9 mouse cellular contexts compared by ENCODE assay signal in the genomic region with DNA sequence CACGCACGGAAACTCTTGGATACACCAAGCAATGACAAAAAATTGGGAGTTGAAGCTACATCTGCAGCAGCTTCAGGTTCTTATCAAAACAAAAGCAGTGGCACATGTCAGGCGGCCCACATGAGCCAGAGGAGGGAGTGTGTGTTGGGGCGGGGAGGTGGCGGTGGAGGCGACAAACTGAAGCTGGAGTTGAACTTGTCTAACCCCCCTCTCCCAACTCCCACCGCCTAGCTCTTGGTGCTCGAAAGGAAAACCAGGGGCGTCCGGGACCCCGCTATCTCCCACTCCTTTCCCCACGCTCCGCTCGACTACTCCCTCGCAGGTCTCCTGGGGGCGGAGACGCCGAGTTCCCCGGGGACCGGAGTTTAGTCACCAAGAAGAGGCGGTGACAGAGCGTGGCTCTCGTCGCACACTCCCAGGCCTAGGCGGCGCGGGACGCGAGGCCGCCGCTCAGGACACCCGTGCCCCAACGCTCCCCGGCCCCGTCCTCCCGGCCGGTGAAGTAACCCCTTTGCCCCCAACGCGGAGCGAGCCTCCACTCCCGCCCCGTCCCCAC. TPM values are rescaled to one million over a fixed set of nuclear protein-coding genes. Genes with fewer than 3 reads are reported as not detected.
DNase-seq lines count a peak whose midpoint lies in the region; ATAC-seq and TF ChIP-seq lines count a peak whose summit lies in the region.
"Had no signal": no experiment of that assay in that cellular context is flagged by ENCODE, and none has a peak within 500 bp of the region (broad histone marks: within the 10 kb centered on the region; RNA-seq: fewer than 3 reads in every experiment).

No protein-coding gene starts in this region.

- no peaks in the 10 kb centered on the region for H3K27me3 ChIP-seq in intestine, embryonic 14.5 days (replicated peaks; ENCODE audit: control insufficient read depth, insufficient read depth, low read length)
- no peaks in the 10 kb centered on the region for H3K27me3 ChIP-seq in midbrain, embryonic 16.5 days (ENCODE audit: control insufficient read depth, insufficient read depth, low read depth, low read length)

- no peaks in the 10 kb centered on the region for H3K4me1 ChIP-seq in cortical plate, adult 2 months (ENCODE audit: control insufficient read depth, insufficient read depth, low read length)
- peaks cover 7% of the 10 kb centered on the region; the same call in 1 of the 2 replicates for H3K4me1 ChIP-seq in intestine, embryonic 14.5 days (replicated peaks; ENCODE audit: control insufficient read depth, insufficient read depth, low read length)
- peaks cover 7% of the 10 kb centered on the region for H3K4me1 ChIP-seq in midbrain, embryonic 16.5 days (ENCODE audit: control insufficient read depth, insufficient read depth, low read length)

- no peaks in the 10 kb centered on the region for H3K9me3 ChIP-seq in intestine, embryonic 14.5 days (ENCODE audit: control insufficient read depth, low read length)
- no peaks in the 10 kb centered on the region for H3K9me3 ChIP-seq in midbrain, embryonic 16.5 days (replicated peaks; ENCODE audit: control insufficient read depth, low read length, poor library complexity, severe bottlenecking)

- peaks cover 4% of the 10 kb centered on the region; the same call in 1 of the 2 replicates for H3K36me3 ChIP-seq in intestine, embryonic 14.5 days (ENCODE audit: control insufficient read depth, insufficient read depth, low read length)
- H3K36me3 ChIP-seq in midbrain, embryonic 16.5 days (ENCODE audit: control insufficient read depth, insufficient read depth, low read length): no peaks in the 10 kb centered on the region

- peak overlapping the region; percentile 79 for H3K4me2 ChIP-seq in intestine, embryonic 14.5 days (ENCODE audit: low read length)
- peak overlapping the region; percentile 99 for H3K4me2 ChIP-seq in midbrain, embryonic 16.5 days (ENCODE audit: low read length)

- peak; percentile 59 to 60 for DNase-seq in thymus, adult 18-20 months
- DNase-seq in thymus, postnatal 4 days: no peak
- peak; percentile 52 for DNase-seq in gastrocnemius, postnatal 25 days
- peak; percentile 84 for DNase-seq in intestine, embryonic 14.5 days (ENCODE audit: low spot score)
- peak; percentile 83 for DNase-seq in liver
- peak; percentile 60 to 74 for DNase-seq in spleen, postnatal 14 days (ENCODE audit: low spot score in 2 of 2)

- H3K27ac ChIP-seq in cortical plate, adult 2 months (ENCODE audit: insufficient read depth, low read length): no peak overlapping the region
- H3K27ac ChIP-seq in intestine, embryonic 14.5 days (ENCODE audit: low read depth): peak overlapping the region; percentile 92
- peak overlapping the region; percentile 74 for H3K27ac ChIP-seq in midbrain, embryonic 16.5 days (ENCODE audit: low read length)

- peak overlapping the region; percentile 46 for H3K4me3 ChIP-seq in cortical plate, adult 2 months (ENCODE audit: insufficient read depth, low read length)
- H3K4me3 ChIP-seq in intestine, embryonic 14.5 days (ENCODE audit: low read depth, low read length): peak overlapping the region; percentile 86
- H3K4me3 ChIP-seq in midbrain, embryonic 16.5 days (ENCODE audit: low read depth, low read length): peak overlapping the region; percentile 91

- no peak for TF ChIP-seq CTCF in cortical plate, adult 2 months (IDR thresholded peaks at IDR 0.05; ENCODE audit: extremely low read depth, insufficient read depth, low read length)

- WGBS in intestine, embryonic 14.5 days: under 1% methylated on average over 42 of the region's 42 CpGs
- under 1% methylated on average over 42 of the region's 42 CpGs for WGBS in midbrain, embryonic 16.5 days

- TF ChIP-seq POLR2A in cortical plate, adult 2 months (IDR thresholded peaks at IDR 0.05; ENCODE audit: extremely low read depth, insufficient read depth, low read length): no peak

- H3K9ac ChIP-seq in intestine, embryonic 14.5 days (ENCODE audit: low read length): peak overlapping the region; percentile 87
- peak overlapping the region; percentile 78 for H3K9ac ChIP-seq in midbrain, embryonic 16.5 days (ENCODE audit: low read depth, low read length)

- peak; percentile 75 for ATAC-seq in intestine, embryonic 14.5 days (replicated peaks; ENCODE audit: low FRiP score, low TSS enrichment, low read depth)
- peak; percentile 73 for ATAC-seq in midbrain, embryonic 16.5 days

RNA-seq across cellular contexts. Expression of gene Gm20403, which starts 1.6 kb away (rescaled TPM):
- not detected in 2 replicates for polyA plus RNA-seq in cortical plate, adult 2 months (2012; rRNA removed)
- total RNA-seq in gastrocnemius, postnatal 25 days (2021): not detected
- not detected in 2 replicates for polyA plus RNA-seq in intestine, embryonic 14.5 days (2014; fragmentation: Nextera tagmentation; extraction: Ambion mirVana)
- polyA plus RNA-seq in midbrain, embryonic 16.5 days (2015; fragmentation: Nextera tagmentation; extraction: Ambion mirVana): not detected in 2 replicates
- total RNA-seq: adrenal gland, adult 18-20 months had no signal

RNA-seq across cellular contexts. Expression of gene Baz1a, which starts 29.4 kb away (rescaled TPM):
- 1.8 and 2.3 TPM in 2 replicates for polyA plus RNA-seq in cortical plate, adult 2 months (2012; rRNA removed)
- 1 to 10 TPM; 4.6 to 5.5 TPM for total RNA-seq in gastrocnemius, postnatal 25 days (2021)
- polyA plus RNA-seq in intestine, embryonic 14.5 days (2014; fragmentation: Nextera tagmentation; extraction: Ambion mirVana): 26.5 and 28.9 TPM in 2 replicates
- polyA plus RNA-seq in midbrain, embryonic 16.5 days (2015; fragmentation: Nextera tagmentation; extraction: Ambion mirVana): 1.9 and 5.1 TPM in 2 replicates
